Mouse (Mus musculus) hindbrain, embryonic 16.5 days (tissue): ENCODE measurements around the gene Megf8. TPM values are rescaled to one million over a fixed set of nuclear protein-coding genes. Genes with fewer than 3 reads are reported as not detected.

ENCODE experiments used
- ATAC-seq: fragments of 200-750 bp; cut with Nextera tagmentation; 2 replicates; pipeline ENCODE4 v1.8.0; 2017; ENCODE audit warnings: moderate TSS enrichment, moderate library complexity
- H3K27ac ChIP-seq: fragments of 300-500 bp; sonication (generic); 2 replicates; pipeline ENCODE4 v1.5.1; 2014; ENCODE audit warnings: low read depth, mild to moderate bottlenecking, control low read depth, low read length, moderate library complexity
- H3K27me3 ChIP-seq: fragments of 300-500 bp; sonication (generic); replicated peaks from 2 replicates; pipeline ENCODE4 v1.6.1; 2014; ENCODE audit warnings: low read length; ENCODE audit not compliant: control insufficient read depth, insufficient read depth
- H3K36me3 ChIP-seq: fragments of 300-500 bp; sonication (generic); 2 replicates; pipeline ENCODE4 v1.6.1; 2014; ENCODE audit warnings: mild to moderate bottlenecking, low read length, moderate library complexity, mixed read lengths; ENCODE audit not compliant: control insufficient read depth, insufficient read depth
- H3K4me1 ChIP-seq: fragments of 300-500 bp; sonication (generic); 2 replicates; pipeline ENCODE4 v1.6.1; 2014; ENCODE audit warnings: low read depth, low read length; ENCODE audit not compliant: control insufficient read depth, insufficient read depth
- H3K4me2 ChIP-seq: fragments of 300-500 bp; sonication (generic); 2 replicates; pipeline ENCODE4 v1.6.1; 2014; ENCODE audit warnings: mild to moderate bottlenecking, low read length, control low read depth, moderate library complexity
- H3K4me3 ChIP-seq: fragments of 300-500 bp; sonication (generic); 2 replicates; pipeline ENCODE4 v1.5.1; 2014; ENCODE audit warnings: mild to moderate bottlenecking, low read length, control low read depth, moderate library complexity
- H3K9ac ChIP-seq: fragments of 300-500 bp; sonication (generic); 2 replicates; pipeline ENCODE4 v1.6.1; 2014; ENCODE audit warnings: low read depth, mild to moderate bottlenecking, control low read depth, low read length, moderate library complexity
- H3K9me3 ChIP-seq: fragments of 300-500 bp; sonication (generic); 2 replicates; pipeline ENCODE4 v1.6.1; 2014; ENCODE audit warnings: mild to moderate bottlenecking, low read length, moderate library complexity; ENCODE audit not compliant: control insufficient read depth
- WGBS: fragments of 180-500 bp; shearing (Covaris S2); extraction: QIAGEN DNeasy Blood & Tissue Kit; methylation state at CpG from one replicate; pipeline ENCODE4 v1.1.7; 2014; 5-methylcytosine and 5-hydroxymethylcytosine counted together
- polyA plus RNA-seq: library from polyadenylated mRNA; unstranded; fragments of >200 nt; fragmentation: Nextera tagmentation; extraction: Ambion mirVana; gene quantifications from 2 replicates; pipeline ENCODE4 v1.2.1, GENCODE M21; 2015

Megf8 gene
- polyA plus RNA-seq, 1 experiment from 2014 or later, result 23.6 TPM

GRCm38 (mm10) chr7:25410969-25411615, 94.1 kb downstream of the Megf8 start:
- no peak overlapping the region for H3K9ac ChIP-seq
- no peak overlapping the region for H3K4me2 ChIP-seq
- H3K27ac ChIP-seq, result no peak overlapping the region
- no peaks in the 10 kb centered on the region for H3K9me3 ChIP-seq
- no peak overlapping the region for H3K4me3 ChIP-seq
- H3K27me3 ChIP-seq, result no peaks in the 10 kb centered on the region
- H3K4me1 ChIP-seq, result no peaks in the 10 kb centered on the region
- H3K36me3 ChIP-seq, result no peaks in the 10 kb centered on the region
- ATAC-seq, result no peak
- WGBS, result 78% methylated on average over 1 of the region's 1 CpGs

- H3K9ac ChIP-seq, result no peak overlapping the region
- no peak overlapping the region for H3K4me2 ChIP-seq
- no peak overlapping the region for H3K4me3 ChIP-seq
- no peaks in the 10 kb centered on the region for H3K36me3 ChIP-seq
- H3K9me3 ChIP-seq, result no peaks in the 10 kb centered on the region
- no peaks in the 10 kb centered on the region for H3K27me3 ChIP-seq
- no peak for ATAC-seq
- H3K4me1 ChIP-seq, result no peaks in the 10 kb centered on the region
- no peak overlapping the region for H3K27ac ChIP-seq
- WGBS, result 94% methylated on average over 3 of the region's 3 CpGs
Measured at GRCm38 (mm10) chr7:25411861-25412260, 94.9 kb downstream of the Megf8 start.

GRCm38 (mm10) chr7:25412833-25413441, 96.0 kb downstream of the Megf8 start, which contains the start of gene Cxcl17:
Gene Cxcl17, minus strand, starts transcription at chr7:25412886.
- Histone ChIP-seq H3K27me3 (no peaks in the 10 kb centered on the region), H3K4me2 (no peak within 1 kb of the TSS), H3K9me3 (no peaks in the 10 kb centered on the region), H3K4me1 (no peaks in the 10 kb centered on the region), H3K4me3 (no peak within 1 kb of the TSS), H3K9ac (no peak within 1 kb of the TSS), H3K27ac (no peak within 1 kb of the TSS), H3K36me3 (no peaks in the 10 kb centered on the region)
- no peak for ATAC-seq
- 43% methylated on average over 7 of the region's 7 CpGs for WGBS

Other genes with a start within 250 kb of the Megf8 start
- gene Grik5, start 244.8 kb upstream of the Megf8 start, polyA plus RNA-seq, result 12.5 and 15.8 TPM in 2 replicates
- gene Zfp574, start 244.6 kb upstream of the Megf8 start, polyA plus RNA-seq, result 30.0 and 39.7 TPM in 2 replicates
- 19.8 and 28.7 TPM in 2 replicates for gene Pou2f2, start 137.4 kb upstream of the Megf8 start, polyA plus RNA-seq
- gene Dedd2, start 96.5 kb upstream of the Megf8 start, polyA plus RNA-seq, result 14.2 and 14.8 TPM in 2 replicates
- gene Zfp526, start 95.7 kb upstream of the Megf8 start, polyA plus RNA-seq, result 1.6 and 1.8 TPM in 2 replicates
- 13.0 and 16.4 TPM in 2 replicates for gene Gsk3a, start 79.3 kb upstream of the Megf8 start, polyA plus RNA-seq
- 3.7 and 4.3 TPM in 2 replicates for gene Erf, start 66.4 kb upstream of the Megf8 start, polyA plus RNA-seq
- gene Cic, start 49.5 kb upstream of the Megf8 start, polyA plus RNA-seq, result 31.0 and 36.4 TPM in 2 replicates
- 566 and 571 TPM in 2 replicates for gene Pafah1b3, start 19.2 kb upstream of the Megf8 start, polyA plus RNA-seq
- gene Prr19, start 15.8 kb upstream of the Megf8 start, polyA plus RNA-seq, result 4.7 and 4.8 TPM in 2 replicates
- 78.7 and 85.0 TPM in 2 replicates for gene Tmem145, start 11.1 kb upstream of the Megf8 start, polyA plus RNA-seq
- gene Cnfn, start 52.6 kb downstream of the Megf8 start, polyA plus RNA-seq, result 0.54 and 0.90 TPM in 2 replicates
- gene Lipe, start 81.5 kb downstream of the Megf8 start, polyA plus RNA-seq, result 12.4 TPM in 2 replicates
- gene Cxcl17, start 95.7 kb downstream of the Megf8 start, polyA plus RNA-seq, result 0.65 and 1.1 TPM in 2 replicates
- gene Ceacam1, start 160.4 kb downstream of the Megf8 start, polyA plus RNA-seq, result 0.59 and 1.6 TPM in 2 replicates
- 0.05 and 0.16 TPM in 2 replicates for gene Ceacam2, start 222.7 kb downstream of the Megf8 start, polyA plus RNA-seq